Mouse (Mus musculus): ENCODE results near the gene Pigl.

GRCm38 (mm10) chr11:62539089-62539890 is 81.0 kb downstream of the Pigl start, which contains the start of gene Cenpv:
- no peak for TF ChIP-seq CTCF (IDR thresholded peaks at IDR 0.05)
- no peak for TF ChIP-seq POLR2A (IDR thresholded peaks at IDR 0.05; ENCODE audit: insufficient read depth, low read depth, low read length)

Data from heart, adult 2 months (tissue).